Mouse (Mus musculus): ENCODE results near the gene A630076J17Rik. TPM values are rescaled to one million over a fixed set of nuclear protein-coding genes. Genes with fewer than 3 reads are reported as not detected.

A630076J17Rik gene
- polyA plus RNA-seq, 1 experiment from 2014 or later: not detected

- 42% methylated on average over 8 of the region's 8 CpGs for WGBS
- no peaks in the 10 kb centered on the region for H3K27me3 ChIP-seq (ENCODE audit: control insufficient read depth, insufficient read depth, low read length)
- no peaks in the 10 kb centered on the region for H3K36me3 ChIP-seq (replicated peaks; ENCODE audit: control insufficient read depth, insufficient read depth)
- DNase-seq (ENCODE audit: low spot score): no peak
- peak overlapping the region; percentile 66 for H3K27ac ChIP-seq
- peaks cover 16% of the 10 kb centered on the region for H3K4me1 ChIP-seq (replicated peaks; ENCODE audit: control insufficient read depth, insufficient read depth, low read length)
- no peaks in the 10 kb centered on the region for H3K9me3 ChIP-seq (ENCODE audit: control insufficient read depth, low read length)
- H3K4me3 ChIP-seq (replicated peaks; ENCODE audit: low read length): no peak overlapping the region
- 0 out of 2 replicates have a peak overlapping the region, but pooled peaks have one; percentile 4 for H3K4me2 ChIP-seq (replicated peaks)
- ATAC-seq (ENCODE audit: low FRiP score): peak; percentile 61
- no peak overlapping the region for H3K9ac ChIP-seq
Measured at GRCm38 (mm10) chr3:107260956-107261850, 30.8 kb downstream of the A630076J17Rik start.

- H3K4me1 ChIP-seq (replicated peaks; ENCODE audit: control insufficient read depth, insufficient read depth, low read length): peaks cover 16% of the 10 kb centered on the region
- H3K27ac ChIP-seq: 0 out of 2 replicates have a peak overlapping the region, but pooled peaks have one; percentile 14
- ATAC-seq (ENCODE audit: low FRiP score) (no peak), DNase-seq (ENCODE audit: low spot score) (no peak)
- H3K9ac ChIP-seq: no peak overlapping the region
- H3K27me3 ChIP-seq (ENCODE audit: control insufficient read depth, insufficient read depth, low read length): no peaks in the 10 kb centered on the region
- no peaks in the 10 kb centered on the region for H3K9me3 ChIP-seq (ENCODE audit: control insufficient read depth, low read length)
- WGBS: 28% methylated on average over 7 of the region's 7 CpGs
- H3K4me2 ChIP-seq (replicated peaks): no peak overlapping the region
- H3K36me3 ChIP-seq (replicated peaks; ENCODE audit: control insufficient read depth, insufficient read depth): no peaks in the 10 kb centered on the region
- no peak overlapping the region for H3K4me3 ChIP-seq (replicated peaks; ENCODE audit: low read length)
Measured at GRCm38 (mm10) chr3:107261851-107262165, 31.4 kb downstream of the A630076J17Rik start.

GRCm38 (mm10) chr3:107266814-107267345 lies 36.5 kb downstream of the A630076J17Rik start:
- H3K4me3 ChIP-seq (replicated peaks; ENCODE audit: low read length): no peak overlapping the region
- peaks cover 1% of the 10 kb centered on the region for H3K4me1 ChIP-seq (replicated peaks; ENCODE audit: control insufficient read depth, insufficient read depth, low read length)
- H3K27me3 ChIP-seq (ENCODE audit: control insufficient read depth, insufficient read depth, low read length): no peaks in the 10 kb centered on the region
- no peaks in the 10 kb centered on the region for H3K9me3 ChIP-seq (ENCODE audit: control insufficient read depth, low read length)
- H3K4me2 ChIP-seq (replicated peaks): no peak overlapping the region
- no peak overlapping the region for H3K9ac ChIP-seq
- DNase-seq (ENCODE audit: low spot score) (no peak), ATAC-seq (ENCODE audit: low FRiP score) (no peak)
- WGBS: 79% methylated on average over 2 of the region's 2 CpGs
- H3K27ac ChIP-seq: no peak overlapping the region
- H3K36me3 ChIP-seq (replicated peaks; ENCODE audit: control insufficient read depth, insufficient read depth): no peaks in the 10 kb centered on the region

- no peaks in the 10 kb centered on the region for H3K27me3 ChIP-seq (ENCODE audit: control insufficient read depth, insufficient read depth, low read length)
- no peak overlapping the region for H3K4me2 ChIP-seq (replicated peaks)
- no peak for ATAC-seq (ENCODE audit: low FRiP score)
- H3K9me3 ChIP-seq (ENCODE audit: control insufficient read depth, low read length): no peaks in the 10 kb centered on the region
- no peak overlapping the region for H3K27ac ChIP-seq
- no peaks in the 10 kb centered on the region for H3K36me3 ChIP-seq (replicated peaks; ENCODE audit: control insufficient read depth, insufficient read depth)
- no peaks in the 10 kb centered on the region for H3K4me1 ChIP-seq (replicated peaks; ENCODE audit: control insufficient read depth, insufficient read depth, low read length)
- H3K9ac ChIP-seq: no peak overlapping the region
- no peak overlapping the region for H3K4me3 ChIP-seq (replicated peaks; ENCODE audit: low read length)
- WGBS: 91% methylated on average over 3 of the region's 3 CpGs
- DNase-seq (ENCODE audit: low spot score): no peak
Measured at GRCm38 (mm10) chr3:107272433-107272832, 42.0 kb downstream of the A630076J17Rik start.

GRCm38 (mm10) chr3:107273820-107274219 lies 43.4 kb downstream of the A630076J17Rik start:
- Histone ChIP-seq H3K9me3 (ENCODE audit: control insufficient read depth, low read length) (no peaks in the 10 kb centered on the region), H3K4me3 (replicated peaks; ENCODE audit: low read length) (no peak overlapping the region), H3K27me3 (ENCODE audit: control insufficient read depth, insufficient read depth, low read length) (no peaks in the 10 kb centered on the region), H3K9ac (no peak overlapping the region), H3K4me2 (replicated peaks) (no peak overlapping the region), H3K27ac (no peak overlapping the region), H3K36me3 (replicated peaks; ENCODE audit: control insufficient read depth, insufficient read depth) (no peaks in the 10 kb centered on the region), H3K4me1 (replicated peaks; ENCODE audit: control insufficient read depth, insufficient read depth, low read length) (0 out of 2 replicates have a peak, but pooled peaks cover 3% of the 10 kb centered on the region)
- 17% methylated on average over 3 of the region's 3 CpGs for WGBS
- ATAC-seq (ENCODE audit: low FRiP score) (peak; percentile 81), DNase-seq (ENCODE audit: low spot score) (peak; percentile 85)

- no peak overlapping the region for H3K4me3 ChIP-seq (replicated peaks; ENCODE audit: low read length)
- no peak for ATAC-seq (ENCODE audit: low FRiP score)
- DNase-seq (ENCODE audit: low spot score): no peak
- no peaks in the 10 kb centered on the region for H3K9me3 ChIP-seq (ENCODE audit: control insufficient read depth, low read length)
- H3K9ac ChIP-seq: no peak overlapping the region
- peaks cover 14% of the 10 kb centered on the region; the same call in 1 of the 2 replicates for H3K4me1 ChIP-seq (replicated peaks; ENCODE audit: control insufficient read depth, insufficient read depth, low read length)
- no peaks in the 10 kb centered on the region for H3K27me3 ChIP-seq (ENCODE audit: control insufficient read depth, insufficient read depth, low read length)
- H3K4me2 ChIP-seq (replicated peaks): no peak overlapping the region
- H3K36me3 ChIP-seq (replicated peaks; ENCODE audit: control insufficient read depth, insufficient read depth): no peaks in the 10 kb centered on the region
- H3K27ac ChIP-seq: no peak overlapping the region
- WGBS: 69% methylated on average over 5 of the region's 5 CpGs
Measured at GRCm38 (mm10) chr3:107275351-107275750, 44.9 kb downstream of the A630076J17Rik start.

- DNase-seq (ENCODE audit: low spot score) (no peak), ATAC-seq (ENCODE audit: low FRiP score) (no peak)
- Histone ChIP-seq H3K9me3 (ENCODE audit: control insufficient read depth, low read length) (no peaks in the 10 kb centered on the region), H3K36me3 (replicated peaks; ENCODE audit: control insufficient read depth, insufficient read depth) (no peaks in the 10 kb centered on the region), H3K4me2 (replicated peaks) (no peak overlapping the region), H3K4me1 (replicated peaks; ENCODE audit: control insufficient read depth, insufficient read depth, low read length) (peaks cover 14% of the 10 kb centered on the region; the same call in 1 of the 2 replicates), H3K27me3 (ENCODE audit: control insufficient read depth, insufficient read depth, low read length) (no peaks in the 10 kb centered on the region), H3K27ac (no peak overlapping the region), H3K4me3 (replicated peaks; ENCODE audit: low read length) (no peak overlapping the region), H3K9ac (no peak overlapping the region)
- 63% methylated on average over 4 of the region's 4 CpGs for WGBS
Measured at GRCm38 (mm10) chr3:107275996-107276395, 45.6 kb downstream of the A630076J17Rik start.

- H3K27ac ChIP-seq: no peak overlapping the region
- no peak for ATAC-seq (ENCODE audit: low FRiP score)
- no peak overlapping the region for H3K4me2 ChIP-seq (replicated peaks)
- 86% methylated on average over 3 of the region's 3 CpGs for WGBS
- no peak overlapping the region for H3K4me3 ChIP-seq (replicated peaks; ENCODE audit: low read length)
- peaks cover 14% of the 10 kb centered on the region; the same call in 1 of the 2 replicates for H3K4me1 ChIP-seq (replicated peaks; ENCODE audit: control insufficient read depth, insufficient read depth, low read length)
- no peak overlapping the region for H3K9ac ChIP-seq
- no peaks in the 10 kb centered on the region for H3K36me3 ChIP-seq (replicated peaks; ENCODE audit: control insufficient read depth, insufficient read depth)
- no peaks in the 10 kb centered on the region for H3K9me3 ChIP-seq (ENCODE audit: control insufficient read depth, low read length)
- no peaks in the 10 kb centered on the region for H3K27me3 ChIP-seq (ENCODE audit: control insufficient read depth, insufficient read depth, low read length)
- DNase-seq (ENCODE audit: low spot score): no peak
Measured at GRCm38 (mm10) chr3:107276626-107277025, 46.2 kb downstream of the A630076J17Rik start.

GRCm38 (mm10) chr3:107278479-107279269 lies 48.3 kb downstream of the A630076J17Rik start, which contains the start of gene Lamtor5:
TSS of gene Lamtor5 (plus strand) at chr3:107278858.
- Histone ChIP-seq H3K4me2 (replicated peaks) (peak within 1 kb of the TSS; percentile 83), H3K4me3 (replicated peaks; ENCODE audit: low read length) (peak within 1 kb of the TSS; percentile 86), H3K27me3 (ENCODE audit: control insufficient read depth, insufficient read depth, low read length) (no peaks in the 10 kb centered on the region), H3K27ac (no peak within 1 kb of the TSS), H3K9ac (peak within 1 kb of the TSS; percentile 80), H3K4me1 (replicated peaks; ENCODE audit: control insufficient read depth, insufficient read depth, low read length) (peaks cover 14% of the 10 kb centered on the region; the same call in 1 of the 2 replicates), H3K9me3 (ENCODE audit: control insufficient read depth, low read length) (no peaks in the 10 kb centered on the region), H3K36me3 (replicated peaks; ENCODE audit: control insufficient read depth, insufficient read depth) (peaks cover 16% of the 10 kb centered on the region)
- ATAC-seq (ENCODE audit: low FRiP score) (peak; percentile 91), DNase-seq (ENCODE audit: low spot score) (peak; percentile 93)
- 4% methylated on average over 43 of the region's 43 CpGs for WGBS
